Mouse (Mus musculus) forebrain, embryonic 11.5 days (tissue): Measurements from ENCODE around the gene Cwc22. TPM values are rescaled to one million over a fixed set of nuclear protein-coding genes. Genes with fewer than 3 reads are reported as not detected.

Experiments used
- ATAC-seq: fragments of 200-750 bp; cut with Nextera tagmentation; replicated peaks from 2 replicates; pipeline ENCODE4 v1.8.0; 2017; ENCODE audit warnings: moderate TSS enrichment; ENCODE audit not compliant: low FRiP score
- DNase-seq: peaks from one replicate; pipeline ENCODE4 v3.0.0-alpha.2; 2017; ENCODE audit warnings: low spot score
- H3K27ac ChIP-seq: fragments of 300-500 bp; sonication (generic); 2 replicates; pipeline ENCODE4 v1.5.1; 2014; ENCODE audit warnings: low read depth, low read length
- H3K27me3 ChIP-seq: fragments of 300-500 bp; sonication (generic); 2 replicates; pipeline ENCODE4 v1.6.1; 2014; ENCODE audit warnings: mild to moderate bottlenecking, low read length, mixed read lengths; ENCODE audit not compliant: control insufficient read depth, insufficient read depth
- H3K36me3 ChIP-seq: fragments of 300-500 bp; sonication (generic); 2 replicates; pipeline ENCODE4 v1.6.1; 2014; ENCODE audit warnings: mild to moderate bottlenecking, low read length, moderate library complexity, mixed read lengths; ENCODE audit not compliant: control insufficient read depth, insufficient read depth
- H3K4me1 ChIP-seq: fragments of 300-500 bp; sonication (generic); replicated peaks from 2 replicates; pipeline ENCODE4 v1.6.1; 2014; ENCODE audit warnings: low read length, mixed read lengths; ENCODE audit not compliant: control insufficient read depth, insufficient read depth
- H3K4me2 ChIP-seq: fragments of 300-500 bp; sonication (generic); 2 replicates; pipeline ENCODE4 v1.6.1; 2014; ENCODE audit warnings: low read depth, mild to moderate bottlenecking, low read length, moderate library complexity, mixed read lengths; ENCODE audit not compliant: severe bottlenecking
- H3K4me3 ChIP-seq: fragments of 300-500 bp; sonication (generic); 2 replicates; pipeline ENCODE4 v1.5.1; 2014; ENCODE audit warnings: low read depth, low read length
- H3K9ac ChIP-seq: fragments of 300-500 bp; sonication (generic); 2 replicates; pipeline ENCODE4 v1.6.1; 2014; ENCODE audit warnings: low read length
- H3K9me3 ChIP-seq: fragments of 300-500 bp; sonication (generic); 2 replicates; pipeline ENCODE4 v1.6.1; 2016; ENCODE audit warnings: low read length, mixed read lengths; ENCODE audit not compliant: control insufficient read depth
- WGBS: fragments of 180-500 bp; shearing (Covaris S2); extraction: QIAGEN DNeasy Blood & Tissue Kit; methylation state at CpG from one replicate; pipeline ENCODE4 v1.1.7; 2014; 5-methylcytosine and 5-hydroxymethylcytosine counted together
- polyA plus RNA-seq: library from polyadenylated mRNA; unstranded; fragments of >200 nt; fragmentation: Nextera tagmentation; extraction: Ambion mirVana; gene quantifications from 2 replicates; pipeline ENCODE4 v1.2.1, GENCODE M21; 2014

The Cwc22 gene
- polyA plus RNA-seq, 1 experiment from 2014 or later = 37.4 TPM

GRCm38 (mm10) chr2:77959341-77959740 lies 13.2 kb upstream of the Cwc22 start:
- no peak overlapping the region for H3K9ac ChIP-seq
- no peak overlapping the region for H3K4me2 ChIP-seq
- no peaks in the 10 kb centered on the region for H3K27me3 ChIP-seq
- H3K9me3 ChIP-seq = no peaks in the 10 kb centered on the region
- WGBS = 88% methylated on average over 1 of the region's 1 CpGs
- H3K36me3 ChIP-seq = no peaks in the 10 kb centered on the region
- no peaks in the 10 kb centered on the region for H3K4me1 ChIP-seq
- no peak for ATAC-seq
- no peak overlapping the region for H3K27ac ChIP-seq
- no peak for DNase-seq
- no peak overlapping the region for H3K4me3 ChIP-seq

GRCm38 (mm10) chr2:77951415-77951913 lies 5.3 kb upstream of the Cwc22 start:
- Histone ChIP-seq H3K36me3 (no peaks in the 10 kb centered on the region), H3K4me3 (no peak overlapping the region), H3K27ac (no peak overlapping the region), H3K9ac (no peak overlapping the region), H3K4me1 (no peaks in the 10 kb centered on the region), H3K27me3 (no peaks in the 10 kb centered on the region), H3K9me3 (no peaks in the 10 kb centered on the region), H3K4me2 (no peak overlapping the region)
- DNase-seq (no peak), ATAC-seq (no peak)
- WGBS = 89% methylated on average over 6 of the region's 6 CpGs

- ATAC-seq (no peak), DNase-seq (no peak)
- Histone ChIP-seq H3K9ac (no peak overlapping the region), H3K4me3 (no peak overlapping the region), H3K4me1 (no peaks in the 10 kb centered on the region), H3K9me3 (no peaks in the 10 kb centered on the region), H3K27ac (no peak overlapping the region), H3K36me3 (no peaks in the 10 kb centered on the region), H3K4me2 (no peak overlapping the region), H3K27me3 (no peaks in the 10 kb centered on the region)
- WGBS = 76% methylated on average over 1 of the region's 1 CpGs
Measured at GRCm38 (mm10) chr2:77950111-77950510, 3.9 kb upstream of the Cwc22 start.

- ATAC-seq = no peak
- Histone ChIP-seq H3K27me3 (no peaks in the 10 kb centered on the region), H3K4me2 (no peak overlapping the region), H3K4me1 (peaks cover 3% of the 10 kb centered on the region; the same call in 1 of the 2 replicates), H3K9me3 (no peaks in the 10 kb centered on the region), H3K4me3 (no peak overlapping the region), H3K27ac (no peak overlapping the region), H3K9ac (no peak overlapping the region), H3K36me3 (no peaks in the 10 kb centered on the region)
- 92% methylated on average over 1 of the region's 1 CpGs for WGBS
- DNase-seq = no peak
Measured at GRCm38 (mm10) chr2:77949521-77949920, 3.3 kb upstream of the Cwc22 start.

- H3K9ac ChIP-seq = no peak overlapping the region
- no peak overlapping the region for H3K4me3 ChIP-seq
- no peaks in the 10 kb centered on the region for H3K27me3 ChIP-seq
- WGBS = 97% methylated on average over 2 of the region's 2 CpGs
- no peak overlapping the region for H3K4me2 ChIP-seq
- H3K27ac ChIP-seq = no peak overlapping the region
- peaks cover 3% of the 10 kb centered on the region; the same call in 1 of the 2 replicates for H3K4me1 ChIP-seq
- no peaks in the 10 kb centered on the region for H3K36me3 ChIP-seq
- ATAC-seq = no peak
- no peak for DNase-seq
- H3K9me3 ChIP-seq = no peaks in the 10 kb centered on the region
Measured at GRCm38 (mm10) chr2:77948921-77949320, 2.7 kb upstream of the Cwc22 start.

GRCm38 (mm10) chr2:77948126-77948525 lies 2.0 kb upstream of the Cwc22 start:
- WGBS = 84% methylated on average over 1 of the region's 1 CpGs
- no peak overlapping the region for H3K4me3 ChIP-seq
- ATAC-seq (no peak), DNase-seq (no peak)
- H3K4me2 ChIP-seq = no peak overlapping the region
- no peaks in the 10 kb centered on the region for H3K9me3 ChIP-seq
- H3K36me3 ChIP-seq = no peaks in the 10 kb centered on the region
- no peaks in the 10 kb centered on the region for H3K27me3 ChIP-seq
- H3K4me1 ChIP-seq = peaks cover 3% of the 10 kb centered on the region; the same call in 1 of the 2 replicates
- H3K27ac ChIP-seq = no peak overlapping the region
- no peak overlapping the region for H3K9ac ChIP-seq

- no peak overlapping the region for H3K4me3 ChIP-seq
- H3K9me3 ChIP-seq = no peaks in the 10 kb centered on the region
- no peak for DNase-seq
- no peak overlapping the region for H3K4me2 ChIP-seq
- H3K36me3 ChIP-seq = no peaks in the 10 kb centered on the region
- no peak overlapping the region for H3K27ac ChIP-seq
- H3K27me3 ChIP-seq = no peaks in the 10 kb centered on the region
- no peak overlapping the region for H3K9ac ChIP-seq
- no peak for ATAC-seq
- 74% methylated on average over 3 of the region's 3 CpGs for WGBS
- peaks cover 3% of the 10 kb centered on the region; the same call in 1 of the 2 replicates for H3K4me1 ChIP-seq
Measured at GRCm38 (mm10) chr2:77947161-77947870, 1.1 kb upstream of the Cwc22 start.

GRCm38 (mm10) chr2:77944860-77945595 lies 1.1 kb downstream of the Cwc22 start:
- H3K9ac ChIP-seq = peak overlapping the region; percentile 93
- 54% methylated on average over 8 of the region's 8 CpGs for WGBS
- peak overlapping the region; percentile 76 for H3K4me3 ChIP-seq
- no peak for DNase-seq
- H3K9me3 ChIP-seq = no peaks in the 10 kb centered on the region
- H3K36me3 ChIP-seq = no peaks in the 10 kb centered on the region
- peaks cover 3% of the 10 kb centered on the region; the same call in 1 of the 2 replicates for H3K4me1 ChIP-seq
- no peaks in the 10 kb centered on the region for H3K27me3 ChIP-seq
- no peak overlapping the region for H3K27ac ChIP-seq
- H3K4me2 ChIP-seq = peak overlapping the region; percentile 59
- ATAC-seq = peak; percentile 1; the same call in 1 of the 2 replicates
